Mouse (Mus musculus): Measurements from ENCODE around the gene Grik3.
"Not testable (repeated sequence)": the region's sequence is repeated elsewhere in the genome, so short reads cannot be mapped to it uniquely, and the experiment has no call there.

Gene Grik3

DNA sequence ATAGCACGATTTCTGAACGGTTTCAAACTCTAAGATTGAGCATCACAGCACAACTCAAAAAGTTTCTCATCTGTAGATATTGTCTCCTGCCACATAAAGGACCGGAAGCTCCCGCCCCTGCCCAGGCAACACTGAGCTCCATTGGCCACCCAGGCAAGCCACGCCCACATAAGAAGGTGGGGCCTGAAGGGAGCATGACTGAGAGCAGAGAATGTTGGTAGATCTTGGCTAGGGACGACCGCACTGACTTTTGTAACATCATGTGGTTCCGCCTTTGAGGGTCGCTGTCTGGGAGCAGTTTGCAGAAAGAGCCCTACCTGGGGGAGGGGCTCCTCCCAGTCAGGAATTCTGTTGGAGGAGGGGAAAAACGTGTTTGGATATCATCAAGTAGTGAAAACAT is 108.2 kb downstream of the Grik3 start:
- no peak for DNase-seq

- no peak for DNase-seq
Observed at GRCm38 (mm10) chr4:125599510-125600005, 109.1 kb downstream of the Grik3 start.

GRCm38 (mm10) chr4:125600642-125601041 is 110.1 kb downstream of the Grik3 start:
- DNase-seq, result no peak

- no peak for DNase-seq
Observed at GRCm38 (mm10) chr4:125601301-125601700, 110.8 kb downstream of the Grik3 start.

GRCm38 (mm10) chr4:125604494-125604893 is 114.0 kb downstream of the Grik3 start:
- DNase-seq, result peak; percentile 58

DNA sequence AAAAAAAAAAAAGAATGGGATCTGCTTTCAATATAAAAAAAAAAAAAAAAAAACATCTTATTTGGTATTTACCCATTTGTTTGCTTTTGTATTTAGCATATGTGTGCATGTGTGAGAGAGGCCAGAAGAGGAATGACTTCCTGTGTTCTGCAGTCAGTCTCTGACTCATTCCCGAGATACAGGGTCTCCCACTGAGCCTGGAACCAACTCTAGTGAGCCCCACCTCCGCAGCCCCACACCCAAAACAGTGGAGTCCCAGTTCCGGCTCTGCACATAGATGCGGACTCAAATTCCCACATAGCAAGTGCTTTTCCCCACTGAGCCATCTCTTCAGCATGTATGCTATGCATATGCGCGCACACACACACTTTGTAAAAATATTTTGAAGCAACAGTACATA is 115.6 kb downstream of the Grik3 start:
- DNase-seq, result no peak

DNA sequence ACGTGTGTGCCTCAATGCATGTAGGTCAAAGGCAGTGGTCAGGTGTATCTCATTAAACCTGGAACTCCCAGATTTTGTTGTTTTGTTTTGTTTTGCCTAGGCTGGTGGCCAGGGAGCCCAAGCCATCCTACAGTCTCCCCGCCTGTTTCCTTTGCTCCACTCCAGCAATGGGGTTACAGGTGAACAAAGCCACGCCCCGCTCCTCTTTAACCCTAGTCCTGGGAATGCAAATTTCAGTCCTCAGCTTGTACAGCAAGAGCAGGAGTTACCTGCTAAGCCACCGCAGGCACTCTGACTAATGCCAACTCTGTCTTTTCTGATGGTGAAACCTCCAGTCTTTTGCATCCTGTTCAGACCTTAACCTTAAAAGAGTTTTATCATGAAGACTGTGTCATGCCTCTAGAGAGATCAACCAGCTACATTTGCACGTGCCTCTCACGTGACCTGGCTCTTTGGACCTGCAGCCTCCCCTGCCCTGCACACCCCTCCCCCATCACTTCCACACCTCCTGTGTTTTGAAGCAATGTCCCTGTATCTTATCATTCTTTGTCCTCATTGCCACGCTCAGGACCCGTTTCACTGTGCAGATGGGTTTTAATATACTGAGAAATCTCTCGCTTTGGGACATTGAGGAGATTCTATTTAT is 117.0 kb downstream of the Grik3 start:
- no peak for DNase-seq

DNA sequence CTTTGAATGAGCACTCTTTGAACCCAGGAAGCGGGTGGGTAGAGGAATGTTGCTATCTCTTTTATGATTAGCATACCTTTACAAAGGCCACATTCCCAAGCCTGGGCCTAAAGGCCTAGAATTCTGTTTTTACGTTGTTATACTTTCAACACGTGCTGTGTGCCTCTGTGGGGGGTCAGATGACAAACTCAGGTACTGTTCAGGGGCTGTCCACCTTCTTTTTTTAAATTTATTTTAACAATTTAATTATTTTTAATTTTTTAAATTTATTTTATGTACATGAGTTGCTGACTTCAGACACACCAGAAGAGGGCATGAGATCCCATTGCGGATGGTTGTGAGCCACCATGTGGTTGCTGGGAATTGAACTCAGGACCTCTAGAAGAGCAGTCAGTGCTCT is 118.4 kb downstream of the Grik3 start:
- not testable (repeated sequence) for DNase-seq

GRCm38 (mm10) chr4:125609320-125610306 is 119.1 kb downstream of the Grik3 start:
- DNase-seq, result peak; percentile 63

GRCm38 (mm10) chr4:125617851-125618250 is 127.4 kb downstream of the Grik3 start:
- peak; percentile 64 for DNase-seq

- DNase-seq, result peak; percentile 64
Observed at GRCm38 (mm10) chr4:125618524-125619320, 128.2 kb downstream of the Grik3 start.

GRCm38 (mm10) chr4:125624885-125625678 is 134.6 kb downstream of the Grik3 start:
- DNase-seq, result peak; percentile 67

- DNase-seq, result peak; percentile 96
Observed at GRCm38 (mm10) chr4:125629544-125629943, 139.0 kb downstream of the Grik3 start.

- peak; percentile 84 for DNase-seq
Observed at GRCm38 (mm10) chr4:125635037-125635436, 144.5 kb downstream of the Grik3 start.

GRCm38 (mm10) chr4:125636616-125637304 is 146.3 kb downstream of the Grik3 start:
- peak; percentile 96 for DNase-seq

- DNase-seq, result peak; percentile 83
Observed at GRCm38 (mm10) chr4:125637364-125637763, 146.9 kb downstream of the Grik3 start.

DNA sequence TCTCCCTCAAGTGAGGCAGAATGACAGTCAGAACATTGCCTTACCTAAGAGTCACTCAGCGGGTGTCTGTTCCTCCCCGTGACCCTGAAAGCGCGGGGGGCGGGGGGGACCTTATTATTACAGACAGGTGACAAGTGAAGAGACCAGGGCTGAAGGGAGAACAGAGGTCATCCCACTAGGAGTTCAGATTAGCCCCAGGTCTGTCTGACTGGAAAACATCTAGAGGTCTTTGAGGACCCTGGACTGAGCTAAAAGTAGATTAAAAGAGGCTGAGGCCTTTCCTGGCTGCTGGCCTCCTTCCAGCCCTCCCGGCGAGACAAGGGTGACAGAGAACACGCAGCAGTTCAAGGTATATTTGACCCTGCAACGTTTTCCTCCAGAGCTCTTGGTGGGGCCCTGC is 150.0 kb downstream of the Grik3 start:
- DNase-seq, result peak; percentile 87

DNA sequence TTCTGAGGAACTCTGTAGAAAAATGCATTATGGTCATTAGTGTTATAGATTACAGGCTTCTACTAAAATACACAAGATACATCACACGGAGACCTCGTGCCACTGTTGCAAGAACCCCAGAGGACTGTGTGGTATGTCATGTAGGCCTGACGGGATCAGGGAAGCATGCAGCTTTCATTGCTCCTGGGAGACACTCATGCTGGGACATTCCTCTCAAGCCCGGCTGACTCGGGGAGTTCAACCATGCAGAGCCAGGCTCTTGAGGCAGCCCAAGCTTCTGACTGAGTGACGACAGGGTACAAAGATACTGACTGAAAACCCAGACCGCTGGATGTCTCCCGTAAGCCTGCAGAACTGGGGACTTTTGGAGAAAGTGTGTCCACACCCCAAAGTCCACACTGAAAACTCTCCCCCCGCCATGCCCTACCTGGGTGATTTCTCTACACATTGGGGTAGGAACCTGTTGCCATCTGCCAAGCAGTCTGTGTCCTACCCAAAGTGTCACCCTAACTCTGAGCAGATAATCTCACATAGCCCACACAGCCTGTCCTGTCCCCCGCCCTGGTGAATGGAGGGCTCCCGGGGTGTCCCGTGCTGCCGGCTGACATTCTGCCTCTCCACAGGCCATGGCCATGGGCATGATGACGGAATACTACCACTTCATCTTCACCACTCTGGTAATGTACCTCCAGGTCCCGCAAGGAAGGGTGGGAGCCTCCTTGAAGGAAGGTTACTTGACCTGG is 150.6 kb downstream of the Grik3 start:
- peak; percentile 88 for DNase-seq

- peak; percentile 83 for DNase-seq
Observed at GRCm38 (mm10) chr4:125644581-125645568, 154.4 kb downstream of the Grik3 start.

Data from heart, adult 11 months (tissue).